Mouse (Mus musculus) cortical plate, adult 2 months (tissue): ENCODE results near the gene Rnf224. TPM values are rescaled to one million over a fixed set of nuclear protein-coding genes. Genes with fewer than 3 reads are reported as not detected.
A peak's percentile ranks its signal among the peaks of the same experiment; 100 is the strongest.

Experiments used
- H3K27ac ChIP-seq: fragments of 200-500 bp; 2 replicates; pipeline ENCODE4 v1.5.1; 2012; ENCODE audit warnings: low read length, control low read depth, inconsistent platforms; ENCODE audit not compliant: insufficient read depth
- H3K4me1 ChIP-seq: fragments of 200-500 bp; 2 replicates; pipeline ENCODE4 v1.6.1; 2011; ENCODE audit warnings: low read length; ENCODE audit not compliant: control insufficient read depth, insufficient read depth
- H3K4me3 ChIP-seq: fragments of 200-500 bp; 2 replicates; pipeline ENCODE4 v1.5.1; 2011; ENCODE audit warnings: mild to moderate bottlenecking, low read length, control low read depth; ENCODE audit not compliant: insufficient read depth
- CTCF ChIP-seq: fragments of 200-500 bp; IDR thresholded peaks from 2 replicates; pipeline ENCODE4 v1.5.1; 2011; ENCODE audit warnings: mild to moderate bottlenecking, control low read depth, low read length; ENCODE audit not compliant: insufficient read depth; ENCODE audit errors: extremely low read depth
- POLR2A ChIP-seq: fragments of 200-500 bp; IDR thresholded peaks from 2 replicates; pipeline ENCODE4 v1.6.1; 2011; ENCODE audit warnings: mild to moderate bottlenecking, low read length, control low read depth; ENCODE audit not compliant: insufficient read depth; ENCODE audit errors: extremely low read depth
- polyA plus RNA-seq: library from polyadenylated mRNA; depleted of rRNA; stranded (reverse); fragments of >200 nt; gene quantifications from 2 replicates; pipeline ENCODE4 v1.2.3, GENCODE M21; 2012

Rnf224 gene
- polyA plus RNA-seq, 1 experiment = not detected

- no peak overlapping the region for H3K4me3 ChIP-seq
- TF ChIP-seq CTCF (no peak), POLR2A (no peak)
- H3K4me1 ChIP-seq = no peaks in the 10 kb centered on the region
- H3K27ac ChIP-seq = no peak overlapping the region
These were observed 7.5 kb downstream of the Rnf224 start for GRCm38 (mm10) chr2:25228995-25229530.

- Histone ChIP-seq H3K27ac (0 out of 2 replicates have a peak overlapping the region, but pooled peaks have one; percentile 15), H3K4me1 (peaks cover 2% of the 10 kb centered on the region; the same call in 1 of the 2 replicates), H3K4me3 (peak overlapping the region; percentile 2; the same call in 1 of the 2 replicates)
- TF ChIP-seq CTCF = peak; percentile 82
- no peak for TF ChIP-seq POLR2A
These were observed 8.1 kb downstream of the Rnf224 start for GRCm38 (mm10) chr2:25228431-25228889.

GRCm38 (mm10) chr2:25227406-25227805 is 9.2 kb downstream of the Rnf224 start:
- Histone ChIP-seq H3K27ac (peak overlapping the region; percentile 71), H3K4me3 (no peak overlapping the region), H3K4me1 (peaks cover 4% of the 10 kb centered on the region; the same call in 1 of the 2 replicates)

GRCm38 (mm10) chr2:25226864-25227263 is 9.7 kb downstream of the Rnf224 start:
- H3K27ac ChIP-seq = peak overlapping the region; percentile 93
- no peak overlapping the region for H3K4me3 ChIP-seq
- TF ChIP-seq POLR2A = no peak
- TF ChIP-seq CTCF = no peak
- H3K4me1 ChIP-seq = peaks cover 4% of the 10 kb centered on the region; the same call in 1 of the 2 replicates

More at GRCm38 (mm10) chr2:25227406-25227805, 9.2 kb downstream of the Rnf224 start:
- TF ChIP-seq POLR2A = no peak
- no peak for TF ChIP-seq CTCF

- Histone ChIP-seq H3K4me3 (no peak overlapping the region; the same call in 1 of the 2 replicates), H3K27ac (peak overlapping the region; percentile 82), H3K4me1 (peaks cover 4% of the 10 kb centered on the region; the same call in 1 of the 2 replicates)
- TF ChIP-seq POLR2A (no peak), CTCF (no peak)
These were observed 10.7 kb downstream of the Rnf224 start for GRCm38 (mm10) chr2:25225811-25226379.

- Histone ChIP-seq H3K27ac (peak overlapping the region; percentile 82), H3K4me1 (peaks cover 4% of the 10 kb centered on the region; the same call in 1 of the 2 replicates), H3K4me3 (peak overlapping the region; percentile 56)
- no peak for TF ChIP-seq CTCF
- TF ChIP-seq POLR2A = peak; percentile 85
These were observed 11.5 kb downstream of the Rnf224 start for GRCm38 (mm10) chr2:25224766-25225752.

GRCm38 (mm10) chr2:25224492-25224765 is 12.2 kb downstream of the Rnf224 start, which contains the start of gene Tubb4b:
TSS of gene Tubb4b (minus strand) at chr2:25224702.
- H3K4me3 ChIP-seq = peak within 1 kb of the TSS; percentile 56
- peak within 1 kb of the TSS; percentile 82 for H3K27ac ChIP-seq
- peaks cover 4% of the 10 kb centered on the region; the same call in 1 of the 2 replicates for H3K4me1 ChIP-seq
- TF ChIP-seq POLR2A = peak; percentile 100
- TF ChIP-seq CTCF = no peak

- Histone ChIP-seq H3K27ac (peak overlapping the region; percentile 82), H3K4me1 (peaks cover 4% of the 10 kb centered on the region; the same call in 1 of the 2 replicates)
- no peak for TF ChIP-seq POLR2A
- TF ChIP-seq CTCF = no peak
These were observed 12.7 kb downstream of the Rnf224 start for GRCm38 (mm10) chr2:25223681-25224491.

More at GRCm38 (mm10) chr2:25223681-25224491, 12.7 kb downstream of the Rnf224 start:
- peak overlapping the region; percentile 56 for H3K4me3 ChIP-seq
